Mouse (Mus musculus) embryo, embryonic 10 days (tissue): ENCODE measurements around the gene Ahdc1.
"Not testable (repeated sequence)": the region's sequence is repeated elsewhere in the genome, so short reads cannot be mapped to it uniquely, and the experiment has no call there.

Source experiments
- DNase-seq: peaks from one replicate; pipeline ENCODE4 v3.0.0-alpha.2; 2015; ENCODE audit warnings: low spot score

Ahdc1 gene

GRCm38 (mm10) chr4:132993553-132993952, 17.5 kb upstream of the Ahdc1 start:
- DNase-seq: no peak

- no peak for DNase-seq
Measured at GRCm38 (mm10) chr4:132997469-132998237, 13.4 kb upstream of the Ahdc1 start.

- no peak for DNase-seq
Measured at GRCm38 (mm10) chr4:133002896-133003295, 8.2 kb upstream of the Ahdc1 start.

GRCm38 (mm10) chr4:133003316-133004018, 7.6 kb upstream of the Ahdc1 start:
- no peak for DNase-seq

GRCm38 (mm10) chr4:133005233-133005632, 5.8 kb upstream of the Ahdc1 start:
- peak; percentile 92 for DNase-seq

- not testable (repeated sequence) for DNase-seq
Measured at GRCm38 (mm10) chr4:133005885-133006451, 5.1 kb upstream of the Ahdc1 start.

GRCm38 (mm10) chr4:133007513-133008380, 3.3 kb upstream of the Ahdc1 start:
- DNase-seq: peak; percentile 91

- DNase-seq: peak; percentile 79
Measured at GRCm38 (mm10) chr4:133009131-133009530, 1.9 kb upstream of the Ahdc1 start.

- peak; percentile 7 for DNase-seq
Measured at GRCm38 (mm10) chr4:133009676-133010075, 1.4 kb upstream of the Ahdc1 start.

GRCm38 (mm10) chr4:133010611-133011010, 449 bp upstream of the Ahdc1 start:
- DNase-seq: peak; percentile 72

- DNase-seq: peak; percentile 31
Measured at GRCm38 (mm10) chr4:133011821-133012775, 1.0 kb downstream of the Ahdc1 start.

GRCm38 (mm10) chr4:133012776-133013265, 1.8 kb downstream of the Ahdc1 start:
- peak; percentile 50 for DNase-seq

- DNase-seq: peak; percentile 47
Measured at GRCm38 (mm10) chr4:133013266-133013891, 2.3 kb downstream of the Ahdc1 start.

- DNase-seq: peak; percentile 4
Measured at GRCm38 (mm10) chr4:133014088-133014487, 3.0 kb downstream of the Ahdc1 start.

GRCm38 (mm10) chr4:133014896-133015709, 4.0 kb downstream of the Ahdc1 start:
- DNase-seq: peak; percentile 44

GRCm38 (mm10) chr4:133015710-133016651, 4.9 kb downstream of the Ahdc1 start:
- DNase-seq: no peak

- DNase-seq: peak; percentile 44
Measured at GRCm38 (mm10) chr4:133016677-133017415, 5.8 kb downstream of the Ahdc1 start.
